Mouse (Mus musculus) olfactory bulb, adult 2 months (tissue): ENCODE measurements around the gene Rnase9.

Source experiments
- CTCF ChIP-seq: fragments of 200-500 bp; IDR thresholded peaks from 2 replicates; pipeline ENCODE4 v1.5.1; 2012; ENCODE audit warnings: low read depth, mild to moderate bottlenecking, low read length, moderate library complexity; ENCODE audit not compliant: insufficient read depth
- POLR2A ChIP-seq: fragments of 200-500 bp; IDR thresholded peaks from 2 replicates; pipeline ENCODE4 v1.6.1; 2012; ENCODE audit warnings: mild to moderate bottlenecking, low read depth, low read length, moderate library complexity; ENCODE audit not compliant: insufficient read depth

DNA sequence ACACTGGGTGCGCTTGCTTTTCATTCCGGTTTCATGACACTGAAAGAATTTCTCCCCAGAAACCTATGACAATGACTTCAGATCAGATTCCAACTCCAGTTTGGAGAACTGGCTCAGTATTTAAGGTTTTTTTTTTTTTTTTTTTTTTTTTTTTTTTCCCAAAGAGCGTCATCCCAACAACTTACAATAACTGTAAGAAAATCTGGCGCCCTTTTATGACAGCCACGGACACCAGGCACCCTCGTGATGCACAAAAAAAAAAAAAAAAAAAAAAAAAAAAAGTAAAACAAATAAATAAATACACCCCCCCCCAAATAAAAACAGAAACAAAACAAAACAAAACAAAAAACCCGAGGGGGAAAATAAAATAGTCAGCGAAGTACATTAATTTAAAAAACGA lies 46.1 kb upstream of the Rnase9 start:
- TF ChIP-seq CTCF (no peak), POLR2A (no peak)
